In the genomic region with DNA sequence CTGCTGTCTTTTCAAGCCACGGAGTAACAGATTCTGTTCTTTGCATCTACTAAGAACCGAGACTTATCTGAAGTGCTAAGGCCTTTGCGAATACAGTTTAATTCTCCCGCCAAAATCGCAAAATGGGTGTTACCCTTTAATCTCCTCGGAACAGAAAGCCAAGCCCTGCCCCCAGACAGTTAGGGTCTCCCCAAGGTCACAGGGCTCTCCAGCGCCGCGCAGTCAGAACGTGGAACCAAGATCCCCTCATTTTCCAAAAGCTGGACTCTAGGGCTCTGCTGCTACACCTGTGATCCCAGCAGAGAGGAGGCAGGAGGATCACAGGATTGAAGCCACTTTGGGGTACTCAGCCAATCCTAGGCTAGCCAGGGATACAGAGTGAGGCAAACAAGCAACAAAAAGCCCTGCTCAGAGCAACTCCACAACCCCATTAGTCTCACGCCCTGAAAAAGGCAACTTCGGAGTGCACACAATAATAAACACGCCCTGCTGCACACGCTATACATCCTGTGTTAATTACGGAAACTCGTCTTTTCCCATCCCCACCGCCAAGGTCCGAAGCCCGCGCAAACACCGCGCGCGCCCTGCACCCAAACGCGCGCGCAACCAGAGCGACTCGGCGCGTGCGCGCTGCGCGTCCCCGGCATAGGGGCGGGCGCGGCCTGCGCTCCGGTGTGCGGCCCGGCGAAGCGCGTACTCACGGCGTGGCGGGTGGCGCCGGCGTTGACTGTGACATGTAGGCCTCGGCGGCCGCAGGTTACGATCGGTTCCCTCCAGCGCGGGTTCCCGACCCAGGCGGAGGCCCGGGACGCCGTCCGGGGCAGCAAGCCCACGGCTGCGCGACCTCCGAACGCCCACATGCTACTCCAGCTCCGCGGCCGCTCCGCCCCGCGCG, we compare ENCODE assay signal across 8 mouse cellular contexts. TPM values are rescaled to one million over a fixed set of nuclear protein-coding genes. Genes with fewer than 3 reads are reported as not detected.
DNase-seq lines count a peak whose midpoint lies in the region; ATAC-seq lines count a peak whose summit lies in the region.

No protein-coding gene starts in this region.

- peak; percentile 63 for ATAC-seq in heart, embryonic 15.5 days (replicated peaks; ENCODE audit: insufficient number of reproducible peaks, insufficient read depth, low FRiP score, low read depth)
- ATAC-seq in liver, embryonic 15.5 days (ENCODE audit: insufficient read depth) = peak; percentile 83
- ATAC-seq in neural tube, embryonic 11.5 days (ENCODE audit: insufficient read depth, low FRiP score, low TSS enrichment) = peak; percentile 70
- peak; percentile 84 for ATAC-seq in stomach, embryonic 16.5 days (ENCODE audit: insufficient read depth, low FRiP score)

- under 1% methylated on average over 78 of the region's 78 CpGs for WGBS in heart, embryonic 15.5 days
- under 1% methylated on average over 54 of the region's 78 CpGs for WGBS in liver, embryonic 15.5 days (ENCODE audit: insufficient replicate concordance)
- 1% methylated on average over 73 of the region's 78 CpGs for WGBS in neural tube, embryonic 11.5 days
- WGBS in stomach, embryonic 16.5 days = under 1% methylated on average over 71 of the region's 78 CpGs

- H3K27me3 ChIP-seq in heart, embryonic 15.5 days = no peaks in the 10 kb centered on the region
- no peaks in the 10 kb centered on the region for H3K27me3 ChIP-seq in liver, embryonic 15.5 days
- H3K27me3 ChIP-seq in neural tube, embryonic 11.5 days (ENCODE audit: control insufficient read depth, insufficient read depth, low read length) = no peaks in the 10 kb centered on the region
- H3K27me3 ChIP-seq in stomach, embryonic 16.5 days (ENCODE audit: control insufficient read depth, insufficient read depth, low read length) = no peaks in the 10 kb centered on the region

- no peaks in the 10 kb centered on the region for H3K9me3 ChIP-seq in heart, embryonic 15.5 days (replicated peaks)
- no peaks in the 10 kb centered on the region for H3K9me3 ChIP-seq in liver, embryonic 15.5 days (replicated peaks)
- H3K9me3 ChIP-seq in neural tube, embryonic 11.5 days (ENCODE audit: control insufficient read depth, low read length) = no peaks in the 10 kb centered on the region
- H3K9me3 ChIP-seq in stomach, embryonic 16.5 days (replicated peaks; ENCODE audit: control insufficient read depth, low read length) = no peaks in the 10 kb centered on the region

- H3K9ac ChIP-seq in heart, embryonic 15.5 days = peak overlapping the region; percentile 84
- peak overlapping the region; percentile 73 for H3K9ac ChIP-seq in liver, embryonic 15.5 days
- H3K9ac ChIP-seq in neural tube, embryonic 11.5 days (ENCODE audit: low read length) = peak overlapping the region; percentile 72
- peak overlapping the region; percentile 87 for H3K9ac ChIP-seq in stomach, embryonic 16.5 days (ENCODE audit: low read length)

- H3K4me2 ChIP-seq in heart, embryonic 15.5 days = peak overlapping the region; percentile 84
- peak overlapping the region; percentile 89 for H3K4me2 ChIP-seq in liver, embryonic 15.5 days
- H3K4me2 ChIP-seq in neural tube, embryonic 11.5 days (ENCODE audit: low read depth) = peak overlapping the region; percentile 90
- H3K4me2 ChIP-seq in stomach, embryonic 16.5 days (ENCODE audit: low read depth, low read length) = peak overlapping the region; percentile 74

- peaks cover 9% of the 10 kb centered on the region for H3K4me1 ChIP-seq in heart, embryonic 15.5 days (replicated peaks)
- H3K4me1 ChIP-seq in liver, embryonic 15.5 days (replicated peaks) = peaks cover 57% of the 10 kb centered on the region
- peaks cover 9% of the 10 kb centered on the region; the same call in 1 of the 2 replicates for H3K4me1 ChIP-seq in neural tube, embryonic 11.5 days (ENCODE audit: control insufficient read depth, insufficient read depth, low read length)
- peaks cover 8% of the 10 kb centered on the region; the same call in 1 of the 2 replicates for H3K4me1 ChIP-seq in stomach, embryonic 16.5 days (ENCODE audit: control insufficient read depth, insufficient read depth, low read length)

- DNase-seq in CD8-positive naive resting alpha-beta T cell, adult 2 months (ENCODE audit: low read depth in 2 of 2, low spot score in 2 of 2) = peak; percentile 65
- DNase-seq in c-Kit-negative CD71-positive TER-119-positive erythroid progenitor cells, embryonic 14.5 days (ENCODE audit: low read depth, low spot score) = peak; percentile 87
- peak; percentile 17 for DNase-seq in fibroblast of lung, adult 2 months (ENCODE audit: low read depth)
- DNase-seq in kidney, postnatal 25 days = peak; percentile 84 to 92
- DNase-seq in neural tube, embryonic 11.5 days (ENCODE audit: low spot score) = peak; percentile 89

- 0 out of 2 replicates have a peak, but pooled peaks cover 4% of the 10 kb centered on the region for H3K36me3 ChIP-seq in heart, embryonic 15.5 days
- H3K36me3 ChIP-seq in liver, embryonic 15.5 days (replicated peaks) = peaks cover 24% of the 10 kb centered on the region
- no peaks in the 10 kb centered on the region for H3K36me3 ChIP-seq in neural tube, embryonic 11.5 days (ENCODE audit: control insufficient read depth, insufficient read depth, low read length)
- no peaks in the 10 kb centered on the region for H3K36me3 ChIP-seq in stomach, embryonic 16.5 days (ENCODE audit: control insufficient read depth, insufficient read depth, low read length)

- H3K27ac ChIP-seq in heart, embryonic 15.5 days = peak overlapping the region; percentile 96
- peak overlapping the region; percentile 95 for H3K27ac ChIP-seq in liver, embryonic 15.5 days (replicated peaks)
- H3K27ac ChIP-seq in neural tube, embryonic 11.5 days (ENCODE audit: low read depth, low read length) = peak overlapping the region; percentile 61
- peak overlapping the region; percentile 83 for H3K27ac ChIP-seq in stomach, embryonic 16.5 days (ENCODE audit: low read length)

- peak overlapping the region; percentile 81 for H3K4me3 ChIP-seq in heart, embryonic 15.5 days
- H3K4me3 ChIP-seq in liver, embryonic 15.5 days (replicated peaks) = peak overlapping the region; percentile 74
- H3K4me3 ChIP-seq in neural tube, embryonic 11.5 days (ENCODE audit: low read depth, low read length) = peak overlapping the region; percentile 48
- H3K4me3 ChIP-seq in stomach, embryonic 16.5 days (replicated peaks; ENCODE audit: low read length) = peak overlapping the region; percentile 63

RNA-seq across cellular contexts. Expression of gene Fxn, which starts 0.5 kb away (rescaled TPM):
- polyA plus RNA-seq in heart, embryonic 15.5 days (2015; fragmentation: Nextera tagmentation; extraction: Ambion mirVana) = 60.4 and 64.6 TPM in 2 replicates
- polyA plus RNA-seq in liver, embryonic 15.5 days (2015; fragmentation: Nextera tagmentation; extraction: Ambion mirVana) = 42.6 and 45.9 TPM in 2 replicates
- polyA plus RNA-seq in neural tube, embryonic 11.5 days (2014; fragmentation: Nextera tagmentation; extraction: Ambion mirVana) = 47.6 and 49.1 TPM in 2 replicates
- 32.5 and 40.2 TPM in 2 replicates for polyA plus RNA-seq in stomach, embryonic 16.5 days (2015; fragmentation: Nextera tagmentation; extraction: Ambion mirVana)

RNA-seq across cellular contexts. Expression of gene Tjp2, which starts 55.1 kb away (rescaled TPM):
- polyA plus RNA-seq in heart, embryonic 15.5 days (2015; fragmentation: Nextera tagmentation; extraction: Ambion mirVana) = 21.9 and 24.4 TPM in 2 replicates
- 4.9 and 5.9 TPM in 2 replicates for polyA plus RNA-seq in liver, embryonic 15.5 days (2015; fragmentation: Nextera tagmentation; extraction: Ambion mirVana)
- polyA plus RNA-seq in neural tube, embryonic 11.5 days (2014; fragmentation: Nextera tagmentation; extraction: Ambion mirVana) = 31.9 and 32.5 TPM in 2 replicates
- polyA plus RNA-seq in stomach, embryonic 16.5 days (2015; fragmentation: Nextera tagmentation; extraction: Ambion mirVana) = 30.4 and 31.1 TPM in 2 replicates

Comparison
In these comparisons a context has a peak if more than half of its experiments do, and no peak if none do; other contexts are left out.
1. Peak in every context shown above with its lines: DNase-seq, ATAC-seq, H3K4me3 ChIP-seq and H3K27ac ChIP-seq.
2. DNase-seq: peak in every context shown above with its lines; median percentile 89 in neural tube, embryonic 11.5 days; 88 in kidney, postnatal 25 days; 87 in c-Kit-negative CD71-positive TER-119-positive erythroid progenitor cells, embryonic 14.5 days; 65 in CD8-positive naive resting alpha-beta T cell, adult 2 months; 17 in fibroblast of lung, adult 2 months.